Mouse (Mus musculus) cerebellum, adult (tissue): Measurements from ENCODE around the gene Pard3.

Experiments
- ATAC-seq: cut with Nextera tagmentation; 2 replicates; pipeline ENCODE4 v1.9.2; 2017; ENCODE audit warnings: mild to moderate bottlenecking, moderate library complexity, mixed read lengths; ENCODE audit not compliant: insufficient number of reproducible peaks, low FRiP score, low TSS enrichment

Gene Pard3

DNA sequence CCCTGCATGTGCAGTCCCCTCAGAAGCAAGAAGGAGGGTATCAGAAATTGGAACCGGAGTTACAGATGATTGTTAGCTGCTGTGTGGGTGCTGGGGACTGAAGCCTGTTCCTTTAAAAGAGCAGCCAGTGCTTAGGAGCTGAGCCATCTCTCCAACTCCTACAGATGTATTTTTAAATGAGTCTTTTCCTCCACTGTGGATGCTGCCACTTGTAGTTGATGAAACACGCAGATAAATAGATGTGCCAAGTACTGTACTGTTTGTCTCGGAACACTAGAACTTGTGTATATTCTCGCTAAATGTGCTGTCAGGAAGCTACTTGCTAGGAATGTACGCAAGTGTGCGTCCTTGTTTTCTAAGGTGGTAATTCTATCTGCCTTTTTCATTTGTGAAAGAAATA lies 110.7 kb downstream of the Pard3 start:
- no peak for ATAC-seq

DNA sequence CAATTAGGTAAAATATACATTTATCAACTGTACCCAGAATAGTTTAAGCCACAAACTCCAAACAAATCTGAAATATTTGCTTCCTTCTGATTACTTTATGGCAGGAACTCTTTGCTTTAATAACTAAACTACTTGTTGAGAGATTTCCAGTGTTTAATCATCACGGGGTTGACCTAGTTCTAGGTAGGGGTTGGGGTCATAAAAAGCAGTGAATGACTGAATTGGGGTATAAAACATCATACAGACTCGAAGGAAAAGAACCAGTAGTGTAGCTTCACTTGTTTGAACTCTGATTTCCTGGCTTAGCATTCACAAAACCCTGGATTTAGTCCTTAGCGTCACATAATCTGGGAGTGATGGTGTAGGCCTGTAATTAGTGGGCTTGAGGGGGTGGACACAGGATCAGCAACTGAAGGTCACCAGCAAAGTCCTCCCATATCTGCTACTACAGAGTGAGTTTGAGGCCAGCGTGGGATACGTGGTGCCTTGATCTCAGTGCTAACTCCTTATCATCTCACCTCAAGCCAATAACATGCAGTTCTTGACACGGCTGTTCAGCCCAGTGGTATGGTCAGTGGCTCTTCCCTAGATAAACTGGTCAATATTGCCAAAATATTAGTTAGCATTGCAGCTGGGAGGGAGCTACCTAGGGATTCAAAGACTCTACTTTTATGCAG lies 111.6 kb downstream of the Pard3 start:
- no peak for ATAC-seq

DNA sequence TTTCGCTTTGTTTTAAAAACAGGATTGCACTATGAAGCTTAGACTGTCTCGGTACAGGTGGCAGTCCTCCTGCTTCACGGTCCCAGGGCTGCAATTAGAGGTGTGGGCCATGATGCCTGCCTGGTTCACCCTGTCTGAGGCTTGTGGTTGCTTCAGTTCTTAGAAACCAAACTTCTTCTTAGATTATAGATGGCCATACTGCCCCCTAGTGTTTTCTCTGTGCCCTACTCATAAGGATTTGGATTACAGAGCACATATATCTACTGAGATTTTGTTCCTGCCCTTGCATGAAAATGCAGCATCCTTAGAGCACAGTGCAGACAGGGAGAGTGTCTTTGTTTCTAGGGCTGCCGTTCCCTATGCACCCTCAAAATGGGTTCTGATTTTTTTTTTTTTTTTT lies 114.9 kb downstream of the Pard3 start:
- ATAC-seq, result peak; percentile 75

DNA sequence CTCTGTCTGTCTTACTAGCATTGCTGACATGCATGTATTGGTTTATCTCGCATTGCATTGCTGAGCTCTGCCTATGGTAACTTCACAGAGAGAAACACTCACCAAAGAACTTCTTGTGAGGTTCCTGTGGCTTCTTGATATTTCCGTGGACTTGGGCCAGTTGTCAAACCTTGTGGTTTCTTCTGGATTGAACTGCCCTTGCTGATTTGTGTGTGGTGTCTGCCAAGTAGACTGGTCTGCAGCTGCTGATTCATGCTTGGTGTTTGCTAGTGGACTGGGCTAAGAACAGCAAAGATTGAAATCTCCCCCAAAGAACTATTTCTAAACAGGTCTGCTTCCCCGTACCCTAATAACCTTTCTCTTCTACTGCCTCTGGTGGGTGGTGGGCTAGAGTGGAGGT lies 117.6 kb downstream of the Pard3 start:
- no peak for ATAC-seq

DNA sequence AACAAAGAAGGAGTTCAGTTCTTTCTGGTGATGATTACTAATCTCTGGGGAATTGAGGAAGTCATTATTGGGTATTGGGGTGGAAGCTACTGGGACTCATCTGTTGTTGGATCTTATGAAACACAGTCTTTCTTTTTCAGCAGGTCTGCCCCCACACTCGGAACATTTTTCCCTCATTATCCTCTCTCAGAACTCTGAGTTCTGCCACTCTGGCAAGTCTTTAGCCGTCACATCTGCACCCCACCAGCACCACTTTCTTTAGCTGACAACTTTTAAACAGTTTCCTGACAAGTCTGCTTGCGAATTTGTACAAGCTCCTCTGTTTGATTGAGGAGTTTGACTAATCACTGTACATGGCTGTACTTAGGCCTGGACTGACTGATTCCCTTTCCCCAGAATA lies 118.4 kb downstream of the Pard3 start:
- ATAC-seq, result no peak

DNA sequence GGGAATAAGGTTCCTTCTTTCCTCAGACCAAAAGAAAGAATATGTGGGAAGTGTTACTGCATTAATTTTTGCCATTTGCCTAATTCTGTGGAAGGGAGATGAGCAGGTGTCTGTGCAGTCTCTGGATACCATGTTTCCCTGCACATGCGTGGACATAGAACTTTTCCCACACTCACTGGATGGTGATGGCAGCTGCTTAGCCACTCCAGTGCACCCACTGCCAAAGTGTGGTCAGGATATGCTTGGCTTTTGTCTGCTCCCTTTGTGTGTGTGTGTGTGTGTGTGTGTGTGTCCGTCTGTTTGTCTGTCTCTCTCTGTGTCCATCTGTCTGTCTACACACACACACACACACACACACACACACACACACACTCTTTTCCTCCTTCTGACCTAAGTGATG lies 119.8 kb downstream of the Pard3 start:
- no peak for ATAC-seq

DNA sequence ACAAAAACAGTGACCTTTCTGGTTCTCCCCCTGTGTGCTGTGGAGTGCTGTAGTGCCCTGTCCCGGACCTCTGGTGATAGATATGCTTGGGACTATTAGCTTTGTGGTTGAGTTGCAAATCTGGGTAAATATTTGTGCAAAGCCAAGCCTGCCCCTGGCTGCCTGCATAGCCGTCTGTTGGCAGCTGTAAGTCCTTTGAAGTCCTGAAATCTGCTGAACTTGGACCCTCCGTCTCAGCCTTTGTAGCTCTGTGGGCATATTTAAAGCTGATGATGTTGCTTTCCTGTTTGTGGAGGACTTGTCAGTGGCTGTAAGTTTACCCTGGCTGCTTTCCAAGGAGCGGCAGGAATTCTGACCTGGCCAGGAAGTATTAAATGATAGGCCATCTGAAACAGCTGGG lies 120.3 kb downstream of the Pard3 start:
- ATAC-seq, result no peak

DNA sequence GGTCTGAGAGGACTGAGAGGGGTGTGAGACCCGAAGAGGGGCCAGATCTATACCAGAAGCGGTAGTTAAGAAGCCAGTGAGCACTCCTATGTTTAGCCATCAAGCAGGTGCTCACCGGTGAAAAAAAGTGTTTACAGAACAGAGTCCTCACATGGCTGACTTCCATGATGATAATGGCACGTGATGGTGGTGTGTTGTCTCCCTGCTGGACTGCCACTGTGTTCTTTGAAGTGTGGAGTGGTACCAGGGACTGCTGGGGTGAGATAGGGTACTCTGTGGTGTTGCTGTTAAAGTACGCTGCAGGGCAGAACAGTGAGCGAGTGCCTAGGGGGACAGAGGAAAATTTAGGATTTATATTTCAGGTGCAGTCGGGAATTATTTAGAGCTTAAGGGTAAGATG lies 122.2 kb downstream of the Pard3 start:
- ATAC-seq, result no peak

DNA sequence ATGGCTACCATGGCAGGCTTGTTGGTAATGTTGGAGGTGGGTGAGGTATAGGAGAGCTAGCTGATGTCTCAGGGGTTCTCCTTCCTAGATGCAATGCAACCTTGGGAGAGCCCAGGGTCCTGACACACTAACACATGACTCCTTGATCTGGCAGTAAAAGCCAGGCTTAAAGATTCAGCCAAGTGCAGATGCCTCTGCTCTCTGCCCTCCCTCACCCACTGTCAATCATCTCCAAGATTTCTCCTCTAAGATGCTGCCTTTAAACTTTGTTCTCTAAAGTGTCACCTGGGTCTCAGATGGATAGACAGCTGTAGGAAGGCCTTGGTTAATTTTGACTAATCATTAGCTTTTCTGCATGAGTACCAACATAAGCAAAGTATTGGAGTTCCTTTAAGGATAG lies 125.0 kb downstream of the Pard3 start:
- no peak for ATAC-seq

DNA sequence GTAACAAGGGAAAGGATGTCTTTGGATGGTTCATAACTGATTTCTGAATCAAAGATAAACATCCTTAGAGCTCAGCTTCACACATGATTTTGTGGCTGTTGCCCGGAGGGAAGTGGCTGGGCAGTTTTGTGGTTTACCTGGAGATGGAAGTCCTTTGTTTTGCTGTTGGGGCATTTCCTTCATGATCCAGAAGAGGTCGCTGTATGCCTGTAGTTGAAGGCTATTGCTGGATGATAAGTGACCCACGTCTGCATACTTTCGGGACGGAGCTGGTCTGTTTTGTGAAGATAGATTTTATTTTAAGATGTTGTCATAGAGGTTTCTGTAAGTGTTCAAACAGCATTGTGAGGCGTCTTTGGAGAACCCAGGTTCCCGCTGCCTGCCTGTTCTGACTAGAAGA lies 126.7 kb downstream of the Pard3 start:
- no peak for ATAC-seq

DNA sequence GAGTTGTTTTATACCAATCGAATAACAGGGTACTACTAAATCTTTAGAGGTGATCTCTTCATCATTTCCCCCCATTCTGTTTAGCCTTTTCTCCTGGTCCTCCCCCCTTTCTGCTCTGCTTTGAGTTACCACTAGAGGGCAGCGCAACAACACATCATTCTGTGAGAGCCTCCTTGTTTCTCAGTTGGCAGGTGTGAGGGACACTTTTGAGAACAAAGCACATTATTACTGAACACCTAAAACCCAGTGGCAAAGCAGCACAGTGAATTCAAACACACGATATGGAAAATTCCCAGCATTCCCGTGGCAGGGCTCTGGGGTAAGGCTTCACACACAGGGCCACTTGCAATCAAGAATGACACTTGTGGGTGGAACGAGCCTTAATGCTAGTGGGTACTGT lies 127.7 kb downstream of the Pard3 start:
- peak; percentile 74 for ATAC-seq

DNA sequence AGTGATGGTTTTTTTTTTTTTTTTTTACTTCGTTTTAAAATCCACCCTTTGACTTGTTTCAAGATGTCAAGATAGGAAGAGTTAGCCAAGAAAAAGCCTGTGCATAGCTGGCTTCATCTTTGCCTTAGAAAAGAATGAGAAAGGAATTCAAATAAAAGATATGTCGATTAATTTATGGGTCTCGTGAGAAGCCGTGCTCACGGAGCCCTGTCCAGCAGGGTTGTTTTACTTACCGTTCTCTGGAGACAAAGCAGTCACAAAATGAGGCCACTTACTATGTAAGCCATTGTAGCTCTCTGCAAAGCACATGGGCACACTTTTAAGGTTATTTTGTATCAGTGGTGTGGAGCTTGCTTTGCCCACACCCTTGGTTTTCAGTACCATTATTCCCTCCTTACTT lies 128.1 kb downstream of the Pard3 start:
- ATAC-seq, result no peak

DNA sequence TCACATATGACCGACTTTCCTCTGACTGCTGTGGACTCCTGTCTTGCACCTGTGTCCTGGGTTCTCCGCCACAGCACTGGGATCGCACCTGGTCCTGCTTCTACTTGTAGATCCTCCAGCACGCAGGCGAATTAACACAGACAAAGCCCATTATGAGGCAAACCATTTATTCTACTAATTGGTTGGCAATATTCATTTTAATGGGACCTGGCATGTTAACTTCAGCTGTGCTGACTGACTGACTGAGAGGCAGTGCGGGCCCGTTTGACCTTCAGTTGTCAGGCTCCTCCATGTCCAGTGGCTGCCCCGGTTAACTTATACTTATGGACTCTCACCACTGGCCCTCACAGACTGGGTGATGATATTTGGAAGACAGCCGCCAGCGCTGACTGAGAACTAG lies 128.6 kb downstream of the Pard3 start:
- ATAC-seq, result no peak

DNA sequence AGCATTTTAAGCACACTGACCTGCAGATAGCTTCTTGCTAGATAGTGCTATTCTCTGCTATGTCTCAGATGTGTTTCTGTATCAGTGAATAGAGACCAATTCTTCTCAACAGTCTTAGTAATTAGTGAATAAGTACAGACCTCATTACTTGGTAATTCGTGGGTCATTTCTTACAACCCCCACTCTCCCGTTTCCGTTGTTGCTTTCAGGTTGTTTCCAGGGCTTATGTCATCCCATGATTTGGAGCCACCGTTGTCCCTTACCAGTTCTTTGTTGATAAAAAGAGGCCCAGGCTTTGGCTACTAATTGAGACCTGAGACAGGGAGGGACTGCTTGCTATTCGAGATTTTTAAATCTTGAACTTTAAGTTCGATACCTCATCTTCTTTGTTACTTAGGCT lies 129.7 kb downstream of the Pard3 start:
- ATAC-seq, result no peak

DNA sequence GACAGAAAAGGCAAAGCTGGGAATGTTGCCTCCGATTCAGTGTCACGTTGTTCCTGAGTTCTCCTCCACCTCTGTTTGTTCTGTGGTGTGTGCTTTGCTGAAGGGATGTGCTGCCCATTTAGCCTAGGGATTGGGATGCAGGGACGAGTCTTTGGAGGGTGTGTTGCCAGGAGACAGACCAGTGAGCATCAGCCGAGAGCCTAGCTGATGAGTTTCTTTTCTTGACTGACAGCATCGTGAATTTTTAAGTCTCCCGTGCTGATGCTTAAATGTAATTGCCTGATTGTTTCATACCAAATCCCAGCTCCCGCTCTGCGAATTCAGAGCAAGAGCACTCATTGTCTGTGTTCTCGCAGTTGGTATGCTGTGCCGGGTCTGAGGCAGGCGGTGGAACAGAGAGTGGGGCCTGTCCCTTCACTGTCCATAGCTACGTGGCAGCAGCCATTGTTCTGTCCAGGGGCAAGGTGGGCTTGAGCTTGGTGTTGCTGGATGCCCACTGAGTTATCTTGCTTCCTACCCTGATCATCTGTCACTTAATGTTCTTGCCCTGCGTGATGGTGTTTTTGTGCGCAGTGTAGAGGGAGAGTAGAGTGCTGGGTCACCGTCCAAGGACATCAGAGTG lies 131.2 kb downstream of the Pard3 start:
- ATAC-seq, result no peak

DNA sequence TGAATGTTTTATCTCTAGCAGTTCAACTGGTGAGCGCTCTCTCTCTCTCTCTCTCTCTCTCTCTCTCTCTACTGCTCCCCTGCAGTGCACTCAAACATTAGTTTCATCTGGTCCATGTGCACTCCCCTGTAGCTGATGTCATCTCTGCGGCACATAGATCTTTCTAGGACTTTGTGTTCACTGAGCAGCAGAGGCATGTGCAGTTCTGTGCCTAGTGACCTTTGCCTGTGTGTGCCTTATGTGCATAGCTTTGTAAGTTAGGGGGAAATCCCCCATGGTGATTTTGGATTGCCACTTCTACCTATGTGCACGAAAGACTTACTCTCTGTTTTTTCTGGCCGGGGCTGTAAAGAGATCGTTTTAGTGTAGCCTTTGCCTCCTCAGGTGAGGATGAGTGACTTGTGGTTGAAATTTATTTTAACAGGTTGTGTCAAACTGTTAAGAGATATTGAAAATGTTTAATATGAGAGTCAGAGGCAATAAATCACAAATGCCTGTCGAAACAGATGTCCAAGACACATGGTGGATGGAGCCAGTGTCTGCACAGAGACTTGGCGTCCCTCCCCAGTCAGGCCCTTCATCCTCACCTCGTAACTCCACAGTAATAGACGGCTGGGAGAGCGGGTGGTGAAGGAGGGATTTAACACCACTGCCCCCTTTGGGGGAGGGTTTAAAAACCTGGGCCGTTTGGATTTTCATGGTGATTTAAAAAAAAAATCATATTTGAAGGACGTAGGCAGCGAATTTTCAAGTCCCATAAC lies 133.0 kb downstream of the Pard3 start:
- ATAC-seq, result no peak

DNA sequence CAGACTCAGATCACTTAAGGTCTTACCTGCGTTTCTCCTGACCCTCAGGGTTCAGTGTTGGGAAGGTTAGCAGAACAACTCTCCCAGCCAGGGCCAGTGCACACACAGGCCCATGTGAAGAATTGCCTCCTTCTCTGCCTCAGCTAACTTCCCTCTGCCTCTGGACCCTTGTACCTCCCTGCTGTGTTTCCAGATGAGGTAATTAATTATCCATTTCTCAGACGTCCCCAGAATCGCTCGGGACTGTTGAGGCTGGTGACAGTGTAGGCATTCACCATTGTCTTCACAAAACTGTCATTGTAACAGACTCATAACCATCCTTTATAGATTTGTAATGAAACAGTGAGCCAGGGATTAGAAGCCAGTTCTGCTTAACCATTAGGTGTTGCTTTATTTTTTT lies 143.8 kb downstream of the Pard3 start:
- ATAC-seq, result no peak

DNA sequence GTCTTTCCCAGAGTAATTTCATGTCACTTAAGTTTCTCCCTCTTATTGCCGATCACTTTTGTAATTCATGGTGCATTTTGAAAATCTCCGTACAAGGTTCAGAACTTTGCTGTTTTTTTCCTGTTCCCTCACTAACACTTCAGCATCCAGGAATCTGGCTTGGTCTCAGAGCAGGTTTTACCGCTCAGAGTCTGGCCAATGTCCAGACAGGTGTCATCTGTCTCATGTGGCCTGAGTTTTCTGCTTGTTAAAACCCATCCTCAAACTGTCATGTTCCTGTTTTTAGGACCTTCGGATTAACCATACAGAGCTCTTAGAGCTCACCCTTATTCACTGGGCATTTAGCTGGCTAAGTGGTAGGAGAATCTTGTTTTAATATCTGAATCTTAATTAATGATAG lies 146.9 kb downstream of the Pard3 start:
- 0 out of 2 replicates have a peak, but pooled peaks have one; percentile 31 for ATAC-seq

DNA sequence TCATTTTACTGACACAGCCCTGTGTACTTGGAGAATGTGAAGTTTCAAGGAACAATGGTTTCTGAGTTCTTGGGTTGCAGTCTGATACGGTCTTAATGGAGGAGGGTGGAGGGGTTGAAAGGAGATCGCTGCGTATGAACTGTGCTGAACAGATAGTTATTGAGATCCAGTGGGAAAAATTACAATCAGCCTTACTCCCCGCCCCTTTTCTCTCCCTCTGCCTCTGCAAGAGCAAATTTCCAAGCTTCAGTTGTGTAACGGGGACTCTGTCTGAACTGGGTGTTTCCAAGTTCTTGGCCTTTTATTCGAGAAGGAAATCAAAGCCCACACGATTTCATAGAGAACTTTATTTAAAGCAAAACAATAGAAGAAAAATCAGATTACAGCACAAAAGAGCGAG lies 150.6 kb downstream of the Pard3 start:
- ATAC-seq, result no peak

DNA sequence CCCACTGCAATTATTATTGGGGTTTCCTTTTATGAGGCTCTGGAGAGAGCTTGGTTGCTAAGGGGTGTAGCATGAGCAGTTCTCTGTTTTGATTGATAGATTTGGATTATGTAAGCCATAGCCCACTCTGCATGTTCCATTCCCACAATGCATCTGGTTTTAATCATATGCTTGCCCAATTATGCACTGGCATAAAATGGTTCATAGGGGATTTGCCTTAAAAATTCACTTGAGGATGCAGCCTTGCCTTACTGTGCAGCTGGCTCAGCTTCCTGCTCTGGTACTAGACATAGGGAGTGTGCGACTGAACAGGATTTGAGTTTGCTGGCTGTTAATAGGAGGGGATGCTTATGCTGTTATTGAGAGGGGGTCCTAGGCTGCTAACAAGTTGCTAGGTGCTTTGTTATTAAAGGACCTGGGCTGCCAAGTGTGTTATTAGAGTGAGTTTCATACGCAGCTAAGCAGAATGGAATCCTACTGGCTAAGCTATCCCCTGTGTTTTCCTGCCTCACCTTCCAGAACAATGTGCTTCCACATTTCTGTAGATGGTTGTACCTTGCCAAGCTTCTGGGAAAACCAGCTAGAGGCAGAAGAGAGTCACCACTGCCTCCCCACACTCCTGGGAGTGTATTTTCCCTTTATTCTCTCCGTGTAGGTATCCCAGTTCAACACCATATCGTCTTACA lies 151.2 kb downstream of the Pard3 start:
- no peak for ATAC-seq

DNA sequence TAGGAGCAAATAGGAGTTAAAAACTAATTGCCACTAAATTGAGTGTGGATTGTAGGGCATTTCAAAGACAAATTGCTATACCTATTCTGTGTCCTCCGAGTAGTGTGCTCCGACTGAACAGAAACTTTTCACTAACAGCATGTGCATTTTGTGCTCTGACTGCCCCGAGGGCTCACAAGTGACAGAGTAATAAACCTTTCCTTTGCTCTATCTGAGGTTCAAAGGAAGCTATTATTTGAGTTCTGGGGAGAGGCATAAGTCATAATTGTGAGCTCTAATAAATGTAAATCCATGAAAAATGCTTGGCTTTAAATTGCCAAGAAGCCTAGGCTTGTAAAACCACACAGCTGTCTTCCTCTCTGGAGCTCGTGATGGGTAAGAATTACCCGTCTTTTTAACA lies 156.5 kb downstream of the Pard3 start:
- ATAC-seq, result no peak
